Mouse (Mus musculus): ENCODE measurements around the gene Zfp784. TPM values are rescaled to one million over a fixed set of nuclear protein-coding genes. Genes with fewer than 3 reads are reported as not detected.
"Not testable (repeated sequence)": the region's sequence is repeated elsewhere in the genome, so short reads cannot be mapped to it uniquely, and the experiment has no call there.

Gene Zfp784
- polyA plus RNA-seq, 1 experiment from 2014 or later = 7.0 TPM

DNA sequence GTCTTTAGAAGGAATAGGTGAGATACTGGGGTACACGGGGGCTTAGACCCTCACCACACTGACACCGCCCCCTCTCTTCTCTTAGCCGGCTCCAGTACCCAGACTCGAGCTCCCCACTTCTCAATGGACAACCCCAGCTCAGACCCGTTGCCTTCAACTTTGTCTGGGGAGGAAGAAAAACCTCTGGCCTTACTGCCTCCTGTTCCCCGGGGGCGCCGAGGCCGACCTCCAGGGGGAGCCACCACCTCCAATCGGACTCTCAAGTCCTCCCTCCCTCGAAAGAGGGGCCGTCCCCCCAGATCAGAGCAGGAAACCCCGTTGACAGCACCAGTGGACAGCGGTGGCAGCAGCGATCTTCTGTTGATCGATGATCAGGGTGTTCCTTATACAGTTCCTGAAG lies 20.9 kb downstream of the Zfp784 start:
- Histone ChIP-seq H3K9me3 (no peaks in the 10 kb centered on the region), H3K9ac (no peak overlapping the region), H3K4me1 (peaks cover 27% of the 10 kb centered on the region), H3K27me3 (no peaks in the 10 kb centered on the region), H3K4me2 (replicated peaks) (no peak overlapping the region), H3K4me3 (no peak overlapping the region), H3K27ac (no peak overlapping the region), H3K36me3 (peaks cover 33% of the 10 kb centered on the region)
- no peak for ATAC-seq (ENCODE audit: low FRiP score, low read depth)
- 91% methylated on average over 16 of the region's 16 CpGs for WGBS

DNA sequence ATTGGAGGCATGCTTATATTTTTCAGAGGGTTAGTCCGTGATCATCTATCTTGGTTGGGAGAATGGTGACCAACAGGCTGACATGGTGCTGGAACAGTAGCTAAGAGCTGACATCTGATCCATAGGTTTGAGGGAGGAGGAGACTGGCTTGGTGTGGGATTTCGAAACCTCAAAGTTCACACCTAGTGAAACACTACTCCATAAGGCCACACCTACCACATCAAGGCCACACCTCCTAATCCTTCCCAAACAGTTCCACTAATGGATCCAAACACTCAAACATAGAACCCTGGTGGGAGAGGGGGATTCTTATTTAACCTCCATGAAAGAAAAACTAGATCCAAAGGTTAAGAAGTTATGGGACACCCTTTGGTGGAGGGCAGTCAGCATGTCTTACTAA lies 21.3 kb downstream of the Zfp784 start:
- Histone ChIP-seq H3K4me1 (peaks cover 25% of the 10 kb centered on the region), H3K27ac (no peak overlapping the region), H3K27me3 (no peaks in the 10 kb centered on the region), H3K36me3 (peaks cover 33% of the 10 kb centered on the region), H3K9ac (no peak overlapping the region), H3K4me2 (replicated peaks) (no peak overlapping the region), H3K4me3 (no peak overlapping the region), H3K9me3 (no peaks in the 10 kb centered on the region)
- no peak for ATAC-seq (ENCODE audit: low FRiP score, low read depth)
- whole genome bisulfite sequencing = 96% methylated on average over 2 of the region's 2 CpGs

DNA sequence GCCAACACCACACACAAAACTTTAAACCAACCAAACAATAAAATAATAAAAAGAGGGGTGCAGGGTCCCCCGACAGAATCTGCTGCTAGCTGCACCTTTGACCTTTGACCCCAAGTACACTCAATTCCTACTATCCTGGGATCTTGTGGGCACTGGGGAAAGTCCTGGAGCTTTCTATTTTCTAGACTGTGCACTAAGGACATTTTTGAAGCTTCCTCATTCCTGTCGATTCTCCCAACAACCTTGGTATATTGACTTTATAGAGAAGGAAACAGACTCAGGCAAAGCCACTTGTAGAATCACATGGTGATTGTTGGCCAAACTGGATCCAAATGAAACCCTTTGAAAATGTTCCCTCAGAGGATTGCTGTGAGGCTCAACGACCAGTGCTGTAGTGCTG lies 22.2 kb downstream of the Zfp784 start:
- Histone ChIP-seq H3K9ac (peak overlapping the region; percentile 65), H3K4me1 (peaks cover 17% of the 10 kb centered on the region), H3K4me3 (peak overlapping the region; percentile 68), H3K9me3 (no peaks in the 10 kb centered on the region), H3K27ac (peak overlapping the region; percentile 99), H3K27me3 (no peaks in the 10 kb centered on the region), H3K36me3 (peaks cover 37% of the 10 kb centered on the region), H3K4me2 (replicated peaks) (peak overlapping the region; percentile 70)
- WGBS = 59% methylated on average over 3 of the region's 3 CpGs
- ATAC-seq (ENCODE audit: low FRiP score, low read depth) = no peak

GRCm38 (mm10) chr7:5015118-5016001 lies 22.9 kb downstream of the Zfp784 start, which contains the start of gene Gm44973:
Gene Gm44973 (plus strand): TSS chr7:5015496.
- 1% methylated on average over 60 of the region's 76 CpGs for WGBS
- H3K4me2 ChIP-seq (replicated peaks) = peak within 1 kb of the TSS; percentile 70
- peak; percentile 78 for ATAC-seq (ENCODE audit: low FRiP score, low read depth)
- peak within 1 kb of the TSS; percentile 68 for H3K4me3 ChIP-seq
- peak within 1 kb of the TSS; percentile 83 for H3K9ac ChIP-seq
- H3K9me3 ChIP-seq = no peaks in the 10 kb centered on the region
- peaks cover 44% of the 10 kb centered on the region for H3K36me3 ChIP-seq
- peak within 1 kb of the TSS; percentile 99 for H3K27ac ChIP-seq
- H3K27me3 ChIP-seq = no peaks in the 10 kb centered on the region
- peaks cover 15% of the 10 kb centered on the region for H3K4me1 ChIP-seq

GRCm38 (mm10) chr7:5014251-5015117 lies 23.8 kb downstream of the Zfp784 start, which contains the start of the genes Zfp524 and Fiz1:
Gene Zfp524 (plus strand): TSS chr7:5014415.
Gene Fiz1 (minus strand): TSS chr7:5014697.
- Histone ChIP-seq H3K27ac (peak within 1 kb of the TSS; percentile 99), H3K36me3 (peaks cover 52% of the 10 kb centered on the region), H3K4me2 (replicated peaks) (peak within 1 kb of the TSS; percentile 70), H3K4me3 (peak within 1 kb of the TSS; percentile 68), H3K4me1 (peaks cover 14% of the 10 kb centered on the region), H3K27me3 (no peaks in the 10 kb centered on the region), H3K9me3 (no peaks in the 10 kb centered on the region), H3K9ac (peak within 1 kb of the TSS; percentile 83)
- WGBS = under 1% methylated on average over 41 of the region's 42 CpGs
- ATAC-seq (ENCODE audit: low FRiP score, low read depth) = peak; percentile 82

- H3K9ac ChIP-seq = no peak overlapping the region
- H3K4me2 ChIP-seq (replicated peaks) = peak overlapping the region; percentile 62
- H3K27me3 ChIP-seq = no peaks in the 10 kb centered on the region
- H3K27ac ChIP-seq = no peak overlapping the region
- H3K4me1 ChIP-seq = peaks cover 10% of the 10 kb centered on the region
- WGBS = 92% methylated on average over 27 of the region's 27 CpGs
- ATAC-seq (ENCODE audit: low FRiP score, low read depth) = no peak
- peaks cover 65% of the 10 kb centered on the region for H3K36me3 ChIP-seq
- peak overlapping the region; percentile 68 for H3K4me3 ChIP-seq
- H3K9me3 ChIP-seq = peaks cover 5% of the 10 kb centered on the region; the same call in 1 of the 2 replicates
These were observed 25.3 kb downstream of the Zfp784 start for GRCm38 (mm10) chr7:5012681-5013513.

DNA sequence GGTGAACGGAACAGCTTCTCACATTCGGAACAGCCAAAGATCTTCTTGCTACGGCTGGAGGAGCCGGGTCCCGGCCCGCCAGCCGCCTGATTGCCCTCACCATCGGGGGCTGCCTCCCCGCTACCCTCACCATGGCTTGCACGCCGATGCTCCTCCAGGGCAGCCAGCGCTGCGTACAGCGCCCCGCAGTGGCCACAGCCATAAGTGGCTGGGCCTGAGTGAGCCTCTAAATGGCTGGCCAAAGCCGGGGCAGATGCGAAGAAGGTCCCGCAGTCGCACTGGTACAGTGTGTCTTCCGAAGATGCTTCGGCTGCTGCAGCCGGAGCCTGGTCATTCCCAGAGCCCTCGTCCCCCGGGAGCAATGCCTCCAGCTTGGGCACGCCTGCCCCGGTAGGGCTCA lies 30.0 kb downstream of the Zfp784 start:
- H3K4me1 ChIP-seq = peaks cover 3% of the 10 kb centered on the region; the same call in 1 of the 2 replicates
- H3K4me2 ChIP-seq (replicated peaks) = no peak overlapping the region
- H3K36me3 ChIP-seq = peaks cover 74% of the 10 kb centered on the region
- H3K9ac ChIP-seq = no peak overlapping the region
- 96% methylated on average over 26 of the region's 26 CpGs for WGBS
- H3K4me3 ChIP-seq = no peak overlapping the region
- no peak overlapping the region for H3K27ac ChIP-seq
- no peak for ATAC-seq (ENCODE audit: low FRiP score, low read depth)
- H3K27me3 ChIP-seq = no peaks in the 10 kb centered on the region
- peaks cover 5% of the 10 kb centered on the region; the same call in 1 of the 2 replicates for H3K9me3 ChIP-seq

- H3K27me3 ChIP-seq; H3K4me1 ChIP-seq; H3K4me3 ChIP-seq; ATAC-seq (ENCODE audit: low FRiP score, low read depth); H3K4me2 ChIP-seq (replicated peaks); H3K9me3 ChIP-seq; H3K9ac ChIP-seq; H3K27ac ChIP-seq: not testable (repeated sequence)
- WGBS = 63% methylated on average over 8 of the region's 8 CpGs
- peaks cover 21% of the 10 kb centered on the region for H3K36me3 ChIP-seq
These were observed 35.4 kb downstream of the Zfp784 start for GRCm38 (mm10) chr7:5002876-5003275.

DNA sequence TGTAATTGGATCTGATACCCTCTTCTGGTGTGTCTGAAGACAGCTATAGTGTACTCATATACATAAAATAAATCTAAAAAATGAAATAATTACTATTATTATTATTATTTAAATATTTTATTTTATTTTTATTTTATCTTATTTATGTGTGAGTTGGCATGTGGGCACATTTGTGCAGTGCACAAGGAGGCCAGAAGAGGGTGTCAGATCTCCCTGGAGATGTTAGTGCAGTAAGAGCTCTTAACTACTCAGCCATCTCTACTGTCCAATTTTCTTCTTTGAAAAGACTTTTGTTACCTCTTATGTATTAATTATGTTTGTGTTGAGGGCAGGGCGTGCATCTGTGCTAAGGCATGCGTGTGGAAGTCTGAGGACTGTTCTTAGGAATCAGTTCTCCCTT lies 38.4 kb downstream of the Zfp784 start:
- WGBS = 69% methylated on average over 2 of the region's 2 CpGs
- ATAC-seq (ENCODE audit: low FRiP score, low read depth) = no peak

GRCm38 (mm10) chr7:4996934-4997333 lies 41.3 kb downstream of the Zfp784 start:
- Histone ChIP-seq H3K4me3 (peak overlapping the region; percentile 81), H3K27me3 (peaks cover 25% of the 10 kb centered on the region), H3K36me3 (peaks cover 26% of the 10 kb centered on the region), H3K4me2 (replicated peaks) (peak overlapping the region; percentile 85), H3K9ac (peak overlapping the region; percentile 83), H3K4me1 (peaks cover 27% of the 10 kb centered on the region), H3K27ac (no peak overlapping the region), H3K9me3 (no peaks in the 10 kb centered on the region)
- ATAC-seq (ENCODE audit: low FRiP score, low read depth) = no peak
- WGBS = 65% methylated on average over 8 of the region's 8 CpGs

More for the DNA sequence above, 38.4 kb downstream of the Zfp784 start:
- peaks cover 3% of the 10 kb centered on the region; the same call in 1 of the 2 replicates for H3K27me3 ChIP-seq
- no peaks in the 10 kb centered on the region for H3K36me3 ChIP-seq
- H3K4me2 ChIP-seq (replicated peaks) = no peak overlapping the region
- H3K4me1 ChIP-seq = peaks cover 14% of the 10 kb centered on the region
- no peak overlapping the region for H3K27ac ChIP-seq
- no peaks in the 10 kb centered on the region for H3K9me3 ChIP-seq
- no peak overlapping the region for H3K4me3 ChIP-seq
- H3K9ac ChIP-seq = no peak overlapping the region
